Mouse (Mus musculus): Measurements from ENCODE around the gene Cel. TPM values are rescaled to one million over a fixed set of nuclear protein-coding genes. Genes with fewer than 3 reads are reported as not detected.

Cel gene
- polyA plus RNA-seq, 1 experiment from 2014 or later, result not detected

- 81% methylated on average over 3 of the region's 3 CpGs for WGBS
- no peak overlapping the region for H3K4me3 ChIP-seq (ENCODE audit: low read depth, low read length)
- H3K4me2 ChIP-seq (ENCODE audit: low read length), result no peak overlapping the region
- peaks cover 66% of the 10 kb centered on the region for H3K36me3 ChIP-seq (ENCODE audit: control insufficient read depth, insufficient read depth, low read length)
- H3K4me1 ChIP-seq (ENCODE audit: control insufficient read depth, insufficient read depth, low read length), result no peaks in the 10 kb centered on the region
- H3K27ac ChIP-seq (ENCODE audit: low read length), result no peak overlapping the region
- H3K9ac ChIP-seq (ENCODE audit: low read depth, low read length), result no peak overlapping the region
- no peaks in the 10 kb centered on the region for H3K27me3 ChIP-seq (ENCODE audit: control insufficient read depth, insufficient read depth, low read depth, low read length)
- H3K9me3 ChIP-seq (replicated peaks; ENCODE audit: control insufficient read depth, low read length, poor library complexity, severe bottlenecking), result no peaks in the 10 kb centered on the region
- ATAC-seq, result no peak
Measured at GRCm38 (mm10) chr2:28569903-28570302, 6.7 kb upstream of the Cel start.

GRCm38 (mm10) chr2:28566545-28566944 is 3.3 kb upstream of the Cel start:
- no peak for ATAC-seq

GRCm38 (mm10) chr2:28564380-28564779 is 1.2 kb upstream of the Cel start:
- no peaks in the 10 kb centered on the region for H3K4me1 ChIP-seq (ENCODE audit: control insufficient read depth, insufficient read depth, low read length)
- 89% methylated on average over 4 of the region's 4 CpGs for WGBS
- H3K9me3 ChIP-seq (replicated peaks; ENCODE audit: control insufficient read depth, low read length, poor library complexity, severe bottlenecking), result no peaks in the 10 kb centered on the region
- H3K9ac ChIP-seq (ENCODE audit: low read depth, low read length), result no peak overlapping the region
- ATAC-seq, result no peak
- no peak overlapping the region for H3K4me2 ChIP-seq (ENCODE audit: low read length)
- peaks cover 30% of the 10 kb centered on the region for H3K36me3 ChIP-seq (ENCODE audit: control insufficient read depth, insufficient read depth, low read length)
- H3K27ac ChIP-seq (ENCODE audit: low read length), result no peak overlapping the region
- H3K27me3 ChIP-seq (ENCODE audit: control insufficient read depth, insufficient read depth, low read depth, low read length), result no peaks in the 10 kb centered on the region
- no peak overlapping the region for H3K4me3 ChIP-seq (ENCODE audit: low read depth, low read length)

More at GRCm38 (mm10) chr2:28566545-28566944, 3.3 kb upstream of the Cel start:
- H3K27me3 ChIP-seq (ENCODE audit: control insufficient read depth, insufficient read depth, low read depth, low read length), result no peaks in the 10 kb centered on the region
- WGBS, result 69% methylated on average over 5 of the region's 5 CpGs
- no peak overlapping the region for H3K4me2 ChIP-seq (ENCODE audit: low read length)
- H3K36me3 ChIP-seq (ENCODE audit: control insufficient read depth, insufficient read depth, low read length), result peaks cover 44% of the 10 kb centered on the region
- H3K27ac ChIP-seq (ENCODE audit: low read length), result peak overlapping the region; percentile 33; the same call in 1 of the 2 replicates
- H3K4me3 ChIP-seq (ENCODE audit: low read depth, low read length), result no peak overlapping the region
- H3K9ac ChIP-seq (ENCODE audit: low read depth, low read length), result no peak overlapping the region
- no peaks in the 10 kb centered on the region for H3K9me3 ChIP-seq (replicated peaks; ENCODE audit: control insufficient read depth, low read length, poor library complexity, severe bottlenecking)
- no peaks in the 10 kb centered on the region for H3K4me1 ChIP-seq (ENCODE audit: control insufficient read depth, insufficient read depth, low read length)

- ATAC-seq, result no peak
- no peak overlapping the region for H3K9ac ChIP-seq (ENCODE audit: low read depth, low read length)
- H3K4me2 ChIP-seq (ENCODE audit: low read length), result no peak overlapping the region
- H3K4me3 ChIP-seq (ENCODE audit: low read depth, low read length), result no peak overlapping the region
- no peaks in the 10 kb centered on the region for H3K9me3 ChIP-seq (replicated peaks; ENCODE audit: control insufficient read depth, low read length, poor library complexity, severe bottlenecking)
- peaks cover 26% of the 10 kb centered on the region for H3K36me3 ChIP-seq (ENCODE audit: control insufficient read depth, insufficient read depth, low read length)
- no peak overlapping the region for H3K27ac ChIP-seq (ENCODE audit: low read length)
- no peaks in the 10 kb centered on the region for H3K4me1 ChIP-seq (ENCODE audit: control insufficient read depth, insufficient read depth, low read length)
- no peaks in the 10 kb centered on the region for H3K27me3 ChIP-seq (ENCODE audit: control insufficient read depth, insufficient read depth, low read depth, low read length)
Measured at GRCm38 (mm10) chr2:28563830-28564229, 627 bp upstream of the Cel start.

GRCm38 (mm10) chr2:28557452-28557851 is 5.8 kb downstream of the Cel start:
- Histone ChIP-seq H3K27me3 (ENCODE audit: control insufficient read depth, insufficient read depth, low read depth, low read length) (no peaks in the 10 kb centered on the region), H3K4me3 (ENCODE audit: low read depth, low read length) (no peak overlapping the region), H3K4me1 (ENCODE audit: control insufficient read depth, insufficient read depth, low read length) (no peaks in the 10 kb centered on the region), H3K9ac (ENCODE audit: low read depth, low read length) (no peak overlapping the region), H3K36me3 (ENCODE audit: control insufficient read depth, insufficient read depth, low read length) (peaks cover 13% of the 10 kb centered on the region), H3K27ac (ENCODE audit: low read length) (no peak overlapping the region), H3K9me3 (replicated peaks; ENCODE audit: control insufficient read depth, low read length, poor library complexity, severe bottlenecking) (no peaks in the 10 kb centered on the region), H3K4me2 (ENCODE audit: low read length) (no peak overlapping the region)
- WGBS, result 86% methylated on average over 5 of the region's 5 CpGs
- ATAC-seq, result no peak

GRCm38 (mm10) chr2:28552301-28552700 is 10.9 kb downstream of the Cel start:
- Histone ChIP-seq H3K4me1 (ENCODE audit: control insufficient read depth, insufficient read depth, low read length) (no peaks in the 10 kb centered on the region), H3K4me3 (ENCODE audit: low read depth, low read length) (no peak overlapping the region), H3K4me2 (ENCODE audit: low read length) (no peak overlapping the region), H3K36me3 (ENCODE audit: control insufficient read depth, insufficient read depth, low read length) (peaks cover 58% of the 10 kb centered on the region), H3K9me3 (replicated peaks; ENCODE audit: control insufficient read depth, low read length, poor library complexity, severe bottlenecking) (no peaks in the 10 kb centered on the region), H3K27me3 (ENCODE audit: control insufficient read depth, insufficient read depth, low read depth, low read length) (no peaks in the 10 kb centered on the region), H3K9ac (ENCODE audit: low read depth, low read length) (no peak overlapping the region), H3K27ac (ENCODE audit: low read length) (no peak overlapping the region)
- WGBS, result 96% methylated on average over 5 of the region's 5 CpGs
- ATAC-seq, result no peak

GRCm38 (mm10) chr2:28549157-28549556 is 14.0 kb downstream of the Cel start:
- Histone ChIP-seq H3K9ac (ENCODE audit: low read depth, low read length) (no peak overlapping the region), H3K9me3 (replicated peaks; ENCODE audit: control insufficient read depth, low read length, poor library complexity, severe bottlenecking) (no peaks in the 10 kb centered on the region), H3K27me3 (ENCODE audit: control insufficient read depth, insufficient read depth, low read depth, low read length) (no peaks in the 10 kb centered on the region), H3K36me3 (ENCODE audit: control insufficient read depth, insufficient read depth, low read length) (peaks cover 76% of the 10 kb centered on the region), H3K4me3 (ENCODE audit: low read depth, low read length) (no peak overlapping the region), H3K4me1 (ENCODE audit: control insufficient read depth, insufficient read depth, low read length) (no peaks in the 10 kb centered on the region), H3K4me2 (ENCODE audit: low read length) (no peak overlapping the region), H3K27ac (ENCODE audit: low read length) (no peak overlapping the region)
- ATAC-seq, result no peak
- 92% methylated on average over 13 of the region's 13 CpGs for WGBS

- Histone ChIP-seq H3K9ac (ENCODE audit: low read depth, low read length) (no peak overlapping the region), H3K36me3 (ENCODE audit: control insufficient read depth, insufficient read depth, low read length) (peaks cover 83% of the 10 kb centered on the region), H3K27me3 (ENCODE audit: control insufficient read depth, insufficient read depth, low read depth, low read length) (no peaks in the 10 kb centered on the region), H3K4me3 (ENCODE audit: low read depth, low read length) (no peak overlapping the region), H3K4me2 (ENCODE audit: low read length) (no peak overlapping the region), H3K9me3 (replicated peaks; ENCODE audit: control insufficient read depth, low read length, poor library complexity, severe bottlenecking) (no peaks in the 10 kb centered on the region), H3K4me1 (ENCODE audit: control insufficient read depth, insufficient read depth, low read length) (no peaks in the 10 kb centered on the region), H3K27ac (ENCODE audit: low read length) (no peak overlapping the region)
- ATAC-seq, result peak; percentile 12; the same call in 1 of the 2 replicates
- WGBS, result 54% methylated on average over 11 of the region's 11 CpGs
Measured at GRCm38 (mm10) chr2:28547237-28548172, 15.7 kb downstream of the Cel start.

GRCm38 (mm10) chr2:28546560-28546959 is 16.6 kb downstream of the Cel start:
- Histone ChIP-seq H3K4me3 (ENCODE audit: low read depth, low read length) (no peak overlapping the region), H3K9ac (ENCODE audit: low read depth, low read length) (no peak overlapping the region), H3K27ac (ENCODE audit: low read length) (no peak overlapping the region; the same call in 1 of the 2 replicates), H3K4me1 (ENCODE audit: control insufficient read depth, insufficient read depth, low read length) (no peaks in the 10 kb centered on the region), H3K36me3 (ENCODE audit: control insufficient read depth, insufficient read depth, low read length) (peaks cover 79% of the 10 kb centered on the region), H3K27me3 (ENCODE audit: control insufficient read depth, insufficient read depth, low read depth, low read length) (no peaks in the 10 kb centered on the region), H3K4me2 (ENCODE audit: low read length) (no peak overlapping the region), H3K9me3 (replicated peaks; ENCODE audit: control insufficient read depth, low read length, poor library complexity, severe bottlenecking) (no peaks in the 10 kb centered on the region)
- ATAC-seq, result no peak
- 70% methylated on average over 6 of the region's 6 CpGs for WGBS
